Mouse (Mus musculus): ENCODE results near the gene Gm9958. TPM values are rescaled to one million over a fixed set of nuclear protein-coding genes. Genes with fewer than 3 reads are reported as not detected.

Gene Gm9958
- polyA plus RNA-seq, 1 experiment = 2.5 TPM

DNA sequence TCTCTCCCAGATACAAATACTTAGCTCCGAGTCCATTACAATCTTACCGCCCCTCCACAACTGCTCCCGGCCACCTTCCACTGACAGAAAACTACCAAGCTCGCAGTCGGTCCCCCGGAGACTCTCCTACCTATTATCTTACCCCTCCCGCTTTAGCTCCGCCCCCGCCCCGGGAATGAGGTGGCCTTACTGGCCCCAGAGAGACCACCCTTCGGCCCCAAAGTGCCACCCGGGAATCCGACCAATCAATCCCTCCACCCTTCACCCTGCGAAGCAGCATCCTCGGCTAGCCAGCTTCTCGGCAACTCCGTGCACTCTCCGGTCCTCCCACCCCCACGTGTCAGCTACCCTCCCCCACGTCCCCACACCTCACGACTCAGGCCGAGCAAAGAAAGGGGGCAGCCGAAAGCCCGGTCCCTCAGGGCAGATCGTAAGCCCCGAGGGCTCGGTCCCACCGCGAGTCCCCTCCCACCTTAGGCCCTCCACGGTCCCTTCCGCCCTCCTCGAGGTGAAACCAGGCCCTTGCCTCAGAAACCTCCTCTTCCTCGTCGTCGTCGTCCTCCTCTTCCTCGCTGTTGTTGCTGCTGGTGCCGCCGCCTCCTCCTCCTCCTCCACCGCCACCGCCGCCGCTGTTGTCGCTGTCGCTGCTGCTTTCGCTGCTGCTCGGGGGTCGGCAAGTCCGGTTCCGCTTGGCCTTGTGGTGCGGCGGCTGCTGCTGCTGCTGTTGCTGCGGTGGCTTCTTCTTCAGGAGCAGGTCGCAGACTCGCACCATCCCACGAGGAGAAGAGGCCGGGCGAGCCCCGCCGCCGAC is 1.7 kb upstream of the Gm9958 start:
- DNase-seq (ENCODE audit: low read depth) = peak; percentile 66
- TF ChIP-seq POLR2A (IDR thresholded peaks at IDR 0.05; ENCODE audit: borderline replicate concordance, extremely low read depth, insufficient read depth, insufficient read length, poor library complexity, severe bottlenecking) (no peak), CTCF (IDR thresholded peaks at IDR 0.05; ENCODE audit: borderline replicate concordance, extremely low read depth, insufficient read depth, insufficient read length) (no peak)

DNA sequence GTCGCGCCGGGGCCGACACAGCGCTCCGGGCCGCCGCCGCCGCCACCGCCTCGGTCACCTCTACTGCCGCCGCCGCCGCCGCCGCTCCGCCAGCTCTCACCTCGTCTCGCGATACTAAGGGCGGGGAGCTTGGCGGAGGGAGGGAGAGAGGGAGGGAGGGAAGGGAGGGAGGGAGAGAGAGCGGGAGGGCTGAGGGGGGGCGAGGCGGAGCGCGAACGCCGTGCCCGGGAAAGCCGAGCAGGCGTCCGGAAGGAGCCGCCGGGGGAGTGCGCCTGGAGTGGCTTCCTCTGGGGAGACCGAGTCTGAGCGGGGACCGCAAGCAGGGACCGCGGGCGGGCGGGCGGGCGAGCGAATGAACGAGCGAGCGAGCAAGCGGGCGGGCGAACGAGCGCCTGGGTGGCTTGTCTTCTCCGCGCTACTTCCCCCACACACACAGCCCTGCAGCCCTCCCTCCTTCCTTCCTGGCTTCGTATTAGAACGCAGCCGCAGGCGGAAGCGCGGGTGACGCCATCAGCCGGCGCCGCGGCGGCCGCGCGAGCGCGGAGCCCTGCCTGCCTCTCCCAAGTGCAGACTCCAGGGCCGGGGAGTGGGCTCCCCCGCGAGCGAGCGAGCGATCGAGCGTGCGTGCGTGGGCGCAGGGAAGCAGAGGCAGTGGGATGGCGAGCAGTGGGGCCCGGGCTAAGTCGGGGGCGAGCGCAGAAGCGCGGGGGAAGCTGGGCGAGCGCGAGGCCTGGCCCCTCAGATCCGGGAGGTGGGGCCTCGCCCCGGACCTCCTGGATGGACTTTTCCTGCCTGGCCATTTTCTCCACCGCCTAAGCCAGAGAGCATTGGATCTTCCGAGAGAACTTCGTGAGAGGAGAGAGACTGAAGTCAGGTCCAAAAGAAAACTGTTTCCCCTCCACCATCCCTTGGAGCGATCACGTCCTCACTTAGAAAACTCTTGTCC is 610 bp upstream of the Gm9958 start, which contains the start of gene Ankrd17:
Gene Ankrd17, minus strand, starts transcription at position 457 of the 946 bp plus-strand sequence.
- TF ChIP-seq CTCF (IDR thresholded peaks at IDR 0.05; ENCODE audit: borderline replicate concordance, extremely low read depth, insufficient read depth, insufficient read length) = no peak
- peak; percentile 91 for TF ChIP-seq POLR2A (IDR thresholded peaks at IDR 0.05; ENCODE audit: borderline replicate concordance, extremely low read depth, insufficient read depth, insufficient read length, poor library complexity, severe bottlenecking)
- DNase-seq (ENCODE audit: low read depth) = peak; percentile 98

DNA sequence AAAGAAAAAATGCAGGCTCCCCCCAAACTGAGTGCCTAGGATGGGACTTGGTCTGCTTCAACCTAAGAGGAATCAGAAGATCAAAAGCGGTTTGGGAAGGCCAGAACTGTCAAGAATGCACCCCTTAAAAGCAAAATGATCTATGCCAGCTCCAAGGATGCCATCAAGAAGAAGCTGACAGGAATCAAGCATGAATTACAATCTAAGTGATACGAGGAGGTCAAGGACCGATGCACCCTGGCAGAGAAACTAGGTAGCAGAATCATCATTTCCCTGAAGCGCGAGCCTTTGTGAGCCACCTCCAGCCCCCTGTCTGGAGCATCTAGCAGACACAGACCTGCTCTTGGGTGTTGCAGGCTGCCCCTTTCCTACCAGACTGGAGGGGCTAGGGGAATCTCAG is 3.4 kb downstream of the Gm9958 start:
- no peak for TF ChIP-seq POLR2A (IDR thresholded peaks at IDR 0.05; ENCODE audit: borderline replicate concordance, extremely low read depth, insufficient read depth, insufficient read length, poor library complexity, severe bottlenecking)
- TF ChIP-seq CTCF (IDR thresholded peaks at IDR 0.05; ENCODE audit: borderline replicate concordance, extremely low read depth, insufficient read depth, insufficient read length) = no peak
- DNase-seq (ENCODE audit: low read depth) = no peak

DNA sequence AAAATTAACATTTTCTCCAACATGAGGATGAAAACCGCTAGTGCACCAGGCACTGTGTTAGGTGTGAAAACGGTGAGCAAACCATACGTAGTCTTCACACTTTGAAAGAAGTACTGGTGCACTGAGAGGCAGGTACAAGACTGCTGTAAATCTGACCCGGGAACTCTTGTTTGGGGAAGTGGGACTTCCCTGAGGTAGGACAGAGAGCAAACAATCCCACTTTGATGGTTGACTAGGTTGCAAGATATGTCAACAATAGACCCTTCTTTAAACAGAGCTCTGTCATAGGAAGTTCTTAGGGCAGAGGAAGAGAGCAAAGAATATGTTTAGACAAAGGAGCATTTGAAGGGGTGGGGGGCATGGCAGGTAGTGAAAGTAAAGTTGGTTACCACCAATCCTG is 6.7 kb downstream of the Gm9958 start:
- no peak for DNase-seq (ENCODE audit: low read depth)
- TF ChIP-seq POLR2A (IDR thresholded peaks at IDR 0.05; ENCODE audit: borderline replicate concordance, extremely low read depth, insufficient read depth, insufficient read length, poor library complexity, severe bottlenecking) = no peak
- TF ChIP-seq CTCF (IDR thresholded peaks at IDR 0.05; ENCODE audit: borderline replicate concordance, extremely low read depth, insufficient read depth, insufficient read length) = no peak

DNA sequence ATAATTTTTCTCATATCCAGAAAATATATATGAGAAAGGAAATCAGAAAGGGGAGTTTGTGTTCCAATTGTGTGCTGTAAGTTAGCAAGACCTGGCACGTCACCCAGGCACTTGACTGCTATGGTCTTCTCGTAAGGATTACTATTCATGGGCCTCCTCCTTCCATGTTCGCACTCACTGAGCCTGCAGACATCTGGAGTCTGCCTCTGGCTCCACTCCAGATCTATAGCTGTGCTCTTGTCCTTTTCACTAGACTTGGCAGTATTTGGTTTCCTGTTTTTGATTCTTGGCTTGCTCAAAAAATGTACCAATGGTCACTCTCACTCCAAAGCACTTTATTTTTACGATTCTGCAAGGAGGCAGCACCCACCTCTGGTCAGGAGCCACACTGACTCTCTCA is 14.5 kb downstream of the Gm9958 start:
- TF ChIP-seq POLR2A (IDR thresholded peaks at IDR 0.05; ENCODE audit: borderline replicate concordance, extremely low read depth, insufficient read depth, insufficient read length, poor library complexity, severe bottlenecking) (no peak), CTCF (IDR thresholded peaks at IDR 0.05; ENCODE audit: borderline replicate concordance, extremely low read depth, insufficient read depth, insufficient read length) (no peak)
- DNase-seq (ENCODE audit: low read depth) = no peak

DNA sequence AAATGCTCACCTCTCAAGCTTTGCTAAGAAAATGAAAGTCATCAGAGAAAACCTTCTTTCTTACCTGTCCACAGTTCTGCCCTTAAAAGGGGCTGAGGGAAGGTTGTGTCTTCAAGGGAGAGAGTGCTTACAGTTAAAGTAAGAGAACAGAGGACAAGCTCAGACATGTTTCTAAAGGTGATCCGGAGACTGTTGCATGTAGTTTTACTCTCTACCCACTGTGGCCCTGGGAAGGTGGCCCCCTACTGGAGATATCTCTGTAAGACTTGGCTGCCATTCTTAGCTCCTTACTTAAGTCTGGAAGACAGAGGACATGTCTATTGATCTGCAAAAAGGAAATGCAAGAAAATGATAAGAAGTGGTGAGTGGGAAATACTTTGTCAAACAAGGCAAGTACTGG is 16.1 kb downstream of the Gm9958 start:
- TF ChIP-seq CTCF (IDR thresholded peaks at IDR 0.05; ENCODE audit: borderline replicate concordance, extremely low read depth, insufficient read depth, insufficient read length) (no peak), POLR2A (IDR thresholded peaks at IDR 0.05; ENCODE audit: borderline replicate concordance, extremely low read depth, insufficient read depth, insufficient read length, poor library complexity, severe bottlenecking) (no peak)
- DNase-seq (ENCODE audit: low read depth) = no peak

DNA sequence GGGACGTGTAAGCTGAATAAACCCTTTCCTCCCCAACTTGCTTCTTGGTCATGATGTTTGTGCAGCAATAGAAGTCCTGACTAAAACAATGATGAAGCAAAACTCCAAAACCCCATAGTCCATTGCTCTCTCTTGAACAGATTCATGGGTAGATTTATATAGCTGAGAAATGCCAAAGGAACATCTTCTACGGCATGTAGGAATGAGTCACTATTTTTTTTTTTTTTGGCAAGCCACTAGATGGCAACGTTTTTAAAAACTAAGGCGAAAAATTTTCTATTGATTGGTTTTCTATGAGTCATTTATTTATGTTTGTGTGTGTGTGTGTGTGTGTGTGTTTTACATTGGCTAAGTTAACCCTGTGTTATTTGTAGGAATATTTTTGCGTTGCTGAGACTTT is 26.8 kb downstream of the Gm9958 start:
- no peak for DNase-seq (ENCODE audit: low read depth)
- TF ChIP-seq POLR2A (IDR thresholded peaks at IDR 0.05; ENCODE audit: borderline replicate concordance, extremely low read depth, insufficient read depth, insufficient read length, poor library complexity, severe bottlenecking) = no peak
- TF ChIP-seq CTCF (IDR thresholded peaks at IDR 0.05; ENCODE audit: borderline replicate concordance, extremely low read depth, insufficient read depth, insufficient read length) = no peak

DNA sequence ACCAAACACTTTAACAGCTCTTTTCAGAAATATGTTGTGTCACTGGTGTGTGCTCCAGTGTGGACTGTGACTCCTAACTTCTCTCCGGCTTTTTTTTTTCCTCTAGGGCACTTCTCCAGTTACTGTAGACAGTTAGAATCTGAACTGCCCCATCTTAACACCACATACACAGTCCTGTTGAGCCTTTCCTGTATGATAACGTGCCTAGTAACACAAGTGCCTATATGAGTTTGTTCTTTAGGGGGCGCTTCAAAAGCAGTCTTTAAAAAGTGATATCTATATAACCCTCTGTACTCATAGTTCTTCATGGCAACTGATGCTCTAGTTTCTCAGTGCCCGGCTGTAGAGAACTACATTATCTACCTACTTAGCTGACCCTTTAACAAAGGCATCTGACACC is 27.3 kb downstream of the Gm9958 start:
- no peak for DNase-seq (ENCODE audit: low read depth)
- no peak for TF ChIP-seq CTCF (IDR thresholded peaks at IDR 0.05; ENCODE audit: borderline replicate concordance, extremely low read depth, insufficient read depth, insufficient read length)
- no peak for TF ChIP-seq POLR2A (IDR thresholded peaks at IDR 0.05; ENCODE audit: borderline replicate concordance, extremely low read depth, insufficient read depth, insufficient read length, poor library complexity, severe bottlenecking)

DNA sequence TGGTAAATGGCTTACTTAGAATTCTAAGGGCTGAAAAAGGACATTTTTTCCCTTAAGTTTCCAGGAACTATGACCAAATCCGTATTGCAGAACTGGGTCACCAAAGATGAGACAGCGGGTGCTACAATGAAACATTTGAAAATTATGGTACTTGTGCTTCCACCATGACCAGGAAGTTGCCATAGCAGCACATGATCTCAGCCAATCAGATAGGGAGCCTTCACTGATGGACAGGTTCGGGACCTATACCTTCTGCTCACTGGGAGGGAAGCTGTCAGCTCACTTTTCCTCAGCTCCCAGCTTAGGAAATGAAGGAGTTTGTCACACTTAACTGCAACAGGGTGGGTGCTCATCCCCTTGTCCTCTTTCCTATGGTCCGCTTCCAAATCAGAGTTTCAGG is 29.8 kb downstream of the Gm9958 start:
- no peak for TF ChIP-seq CTCF (IDR thresholded peaks at IDR 0.05; ENCODE audit: borderline replicate concordance, extremely low read depth, insufficient read depth, insufficient read length)
- no peak for TF ChIP-seq POLR2A (IDR thresholded peaks at IDR 0.05; ENCODE audit: borderline replicate concordance, extremely low read depth, insufficient read depth, insufficient read length, poor library complexity, severe bottlenecking)
- no peak for DNase-seq (ENCODE audit: low read depth)

DNA sequence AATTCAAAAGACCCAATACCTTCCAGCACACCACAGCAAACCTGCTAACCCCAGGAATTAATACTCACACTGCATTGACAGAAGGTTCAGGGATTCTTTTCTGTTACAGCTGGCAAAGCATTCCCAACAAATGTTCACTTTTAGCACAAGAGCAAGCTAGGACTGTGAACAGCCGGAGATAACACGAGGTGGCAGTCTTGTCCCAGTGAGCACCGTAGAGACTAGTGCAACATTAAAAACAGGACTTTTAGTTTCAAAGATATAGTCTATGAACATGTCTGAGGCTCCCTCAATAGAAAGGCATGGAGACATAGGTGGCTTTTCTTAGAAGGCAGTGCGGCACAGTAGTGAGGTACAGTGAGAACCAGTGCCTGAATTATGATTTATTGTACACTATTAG is 38.2 kb downstream of the Gm9958 start:
- TF ChIP-seq CTCF (IDR thresholded peaks at IDR 0.05; ENCODE audit: borderline replicate concordance, extremely low read depth, insufficient read depth, insufficient read length) (peak; percentile 3; the same call in 1 of the 2 replicates), POLR2A (IDR thresholded peaks at IDR 0.05; ENCODE audit: borderline replicate concordance, extremely low read depth, insufficient read depth, insufficient read length, poor library complexity, severe bottlenecking) (no peak)
- peak; percentile 14 for DNase-seq (ENCODE audit: low read depth)

Measured in brain, embryonic 14.5 days (tissue).